In genomic region chr4:26933988-26934798, GRCm38 (mm10) we compare ENCODE assay signal across 8 mouse cellular contexts.
DNase-seq lines count a peak whose midpoint lies in the region; ATAC-seq lines count a peak whose summit lies in the region.

No protein-coding gene starts in this region.

- no peak overlapping the region for H3K9ac ChIP-seq in hindbrain, embryonic 15.5 days
- H3K9ac ChIP-seq in midbrain, embryonic 13.5 days (replicated peaks) = no peak overlapping the region

- 0 out of 2 replicates have a peak overlapping the region, but pooled peaks have one; percentile 0 for H3K4me2 ChIP-seq in hindbrain, embryonic 15.5 days
- H3K4me2 ChIP-seq in midbrain, embryonic 13.5 days (replicated peaks) = no peak overlapping the region

- peak; percentile 6 for DNase-seq in adrenal gland, postnatal 14 days
- no peak for DNase-seq in adrenal gland, adult (ENCODE audit: inconsistent age in 2 of 2, low spot score in 1 of 2)
- peak; percentile 43 for DNase-seq in retina, postnatal 1 day
- no peak for DNase-seq in retina, embryonic 14.5 days (ENCODE audit: low spot score)
- no peak for DNase-seq in kidney, postnatal 14 days

- H3K36me3 ChIP-seq in hindbrain, embryonic 15.5 days = no peaks in the 10 kb centered on the region
- no peaks in the 10 kb centered on the region for H3K36me3 ChIP-seq in midbrain, embryonic 13.5 days

- WGBS in hindbrain, embryonic 15.5 days = 23% methylated on average over 10 of the region's 10 CpGs
- WGBS in midbrain, embryonic 13.5 days = 18% methylated on average over 10 of the region's 10 CpGs

- peaks cover 4% of the 10 kb centered on the region for H3K4me1 ChIP-seq in hindbrain, embryonic 15.5 days (replicated peaks)
- H3K4me1 ChIP-seq in midbrain, embryonic 13.5 days (replicated peaks) = peaks cover 9% of the 10 kb centered on the region

- ATAC-seq in hindbrain, embryonic 15.5 days (ENCODE audit: low FRiP score, low read depth) = peak; percentile 87
- peak; percentile 94 for ATAC-seq in midbrain, embryonic 13.5 days
- ATAC-seq in activated CD4-positive, CD25-positive, alpha-beta regulatory T cell, adult 4 months = no peak

- H3K4me3 ChIP-seq in hindbrain, embryonic 15.5 days = no peak overlapping the region
- H3K4me3 ChIP-seq in midbrain, embryonic 13.5 days (replicated peaks) = no peak overlapping the region

- 0 out of 2 replicates have a peak overlapping the region, but pooled peaks have one; percentile 42 for H3K27ac ChIP-seq in hindbrain, embryonic 15.5 days (replicated peaks)
- no peak overlapping the region for H3K27ac ChIP-seq in midbrain, embryonic 13.5 days

- H3K27me3 ChIP-seq in hindbrain, embryonic 15.5 days = no peaks in the 10 kb centered on the region
- H3K27me3 ChIP-seq in midbrain, embryonic 13.5 days = peaks cover 19% of the 10 kb centered on the region

- H3K9me3 ChIP-seq in hindbrain, embryonic 15.5 days = no peaks in the 10 kb centered on the region
- H3K9me3 ChIP-seq in midbrain, embryonic 13.5 days = no peaks in the 10 kb centered on the region

Comparison
In these comparisons a context has a peak if more than half of its experiments do, and no peak if none do; other contexts are left out.
1. DNase-seq: peak in adrenal gland, postnatal 14 days (single experiment) and retina, postnatal 1 day (single experiment); none in adrenal gland, adult (0 of 2), retina, embryonic 14.5 days (single experiment) and kidney, postnatal 14 days (single experiment).